Mouse (Mus musculus) heart, adult 18-20 months (tissue): ENCODE measurements around the gene Gm28035. TPM values are rescaled to one million over a fixed set of nuclear protein-coding genes. Genes with fewer than 3 reads are reported as not detected.

Experiments used
- DNase-seq, 2 experiments: peaks; one replicate each; pipeline ENCODE4 v3.0.0; 2021 to 2022; ENCODE audit warnings: mixed read lengths in 1 of 2
- total RNA-seq, 2 experiments: library from RNA; stranded (reverse); gene quantifications; 2 replicates each; pipeline ENCODE4 v1.2.3; 2021

Gene Gm28035
- total RNA-seq, 2 experiments from 2014 or later: 3.4 to 3.6 TPM

- DNase-seq: no peak
Observed at GRCm38 (mm10) chr2:30306087-30306486, 65.7 kb downstream of the Gm28035 start.

GRCm38 (mm10) chr2:30309351-30309750 is 69.0 kb downstream of the Gm28035 start:
- no peak for DNase-seq

- DNase-seq: no peak
Observed at GRCm38 (mm10) chr2:30311481-30311880, 71.1 kb downstream of the Gm28035 start.

- DNase-seq: no peak
Observed at GRCm38 (mm10) chr2:30316136-30316535, 75.8 kb downstream of the Gm28035 start.

- DNase-seq: no peak
Observed at GRCm38 (mm10) chr2:30316955-30317354, 76.6 kb downstream of the Gm28035 start.

- no peak for DNase-seq
Observed at GRCm38 (mm10) chr2:30319260-30319659, 78.9 kb downstream of the Gm28035 start.

GRCm38 (mm10) chr2:30323111-30323510 is 82.7 kb downstream of the Gm28035 start:
- DNase-seq: no peak

GRCm38 (mm10) chr2:30325296-30325695 is 84.9 kb downstream of the Gm28035 start:
- DNase-seq: no peak

GRCm38 (mm10) chr2:30327276-30327675 is 86.9 kb downstream of the Gm28035 start:
- no peak for DNase-seq

- DNase-seq: no peak
Observed at GRCm38 (mm10) chr2:30328791-30329190, 88.4 kb downstream of the Gm28035 start.

Other genes starting within 250 kb of the Gm28035 start
- 1 to 10 TPM; 6.3 to 6.8 TPM for gene Wdr34, start 191.7 kb upstream of the Gm28035 start, total RNA-seq
- gene Set, start 183.2 kb upstream of the Gm28035 start, total RNA-seq: 10 to 100 TPM; 94.9 to 98.5 TPM
- 1 to 10 TPM; 7.8 to 9.3 TPM for gene Pkn3, start 162.9 kb upstream of the Gm28035 start, total RNA-seq
- 1 to 10 TPM; 2.8 to 3.9 TPM for gene Zdhhc12, start 146.9 kb upstream of the Gm28035 start, total RNA-seq
- gene Zer1, start 116.0 kb upstream of the Gm28035 start, total RNA-seq: 10 to 100 TPM; 21.8 to 23.5 TPM
- 10 to 100 TPM; 17.4 to 18.6 TPM for gene Tbc1d13, start 106.8 kb upstream of the Gm28035 start, total RNA-seq
- gene Endog, start 69.1 kb upstream of the Gm28035 start, total RNA-seq: 10 to 100 TPM; 89.0 to 98.3 TPM
- 1 to 10 TPM; 4.8 to 6.4 TPM for gene Spout1, start 62.1 kb upstream of the Gm28035 start, total RNA-seq
- gene Kyat1, start 34.7 kb upstream of the Gm28035 start, total RNA-seq: 10 to 100 TPM; 36.0 to 36.5 TPM
- gene Lrrc8a, start 2.9 kb upstream of the Gm28035 start, total RNA-seq: 10 to 100 TPM; 77.9 to 86.5 TPM
- gene Phyhd1, start 25.6 kb downstream of the Gm28035 start, total RNA-seq: 100 to 1,000 TPM; 109 to 110 TPM
- not detected for gene Gm28038, start 40.5 kb downstream of the Gm28035 start, total RNA-seq
- 10 to 100 TPM; 23.4 to 25.5 TPM for gene Dolk, start 45.8 kb downstream of the Gm28035 start, total RNA-seq
- gene Nup188, start 45.8 kb downstream of the Gm28035 start, total RNA-seq: 10 to 100 TPM; 19.5 to 20.7 TPM
- gene Sh3glb2, start 118.8 kb downstream of the Gm28035 start, total RNA-seq: 10 to 100 TPM; 34.6 to 42.9 TPM
- 10 to 100 TPM; 83.0 to 85.6 TPM for gene Miga2, start 123.7 kb downstream of the Gm28035 start, total RNA-seq
- gene Dolpp1, start 151.7 kb downstream of the Gm28035 start, total RNA-seq: 1 to 10 TPM; 6.4 to 7.8 TPM
- 100 to 1,000 TPM; 507 to 509 TPM for gene Crat, start 175.2 kb downstream of the Gm28035 start, total RNA-seq
- gene Ptpa, start 175.5 kb downstream of the Gm28035 start, total RNA-seq: 10 to 100 TPM; 81.6 to 96.7 TPM
- 1 to 10 TPM; 2.6 to 3.2 TPM for gene Ier5l, start 233.7 kb downstream of the Gm28035 start, total RNA-seq